Mouse (Mus musculus) liver (tissue): ENCODE measurements around the gene Ralgapa2.

Experiments used
- DNase-seq: peaks from one replicate; pipeline ENCODE4 v3.0.0-alpha.2; 2020; ENCODE audit warnings: mixed read lengths

Ralgapa2 gene

DNA sequence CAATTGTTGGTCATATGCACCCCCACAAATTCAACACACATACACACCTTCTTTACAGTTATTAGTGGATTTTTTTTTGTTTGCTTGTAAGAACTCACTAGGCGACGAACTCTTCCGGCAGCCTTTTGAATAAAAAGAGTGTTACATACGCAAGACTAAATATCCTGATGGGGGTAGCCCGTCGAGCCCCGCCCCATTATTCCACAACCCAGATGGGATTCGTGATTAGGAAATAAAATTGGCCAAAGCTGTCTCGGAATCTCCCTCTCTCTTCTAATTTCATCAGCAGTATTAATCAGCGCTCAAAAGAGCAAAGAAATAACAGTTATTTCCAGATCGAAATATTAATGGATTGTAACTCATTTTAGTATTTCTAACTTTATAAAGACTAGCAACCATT lies 292.4 kb downstream of the Ralgapa2 start:
- no peak for DNase-seq

- no peak for DNase-seq
Measured at GRCm38 (mm10) chr2:146218881-146219535, 293.1 kb downstream of the Ralgapa2 start.

GRCm38 (mm10) chr2:146218161-146218691 lies 293.9 kb downstream of the Ralgapa2 start:
- no peak for DNase-seq

- DNase-seq: no peak
Measured at GRCm38 (mm10) chr2:146217227-146217980, 294.7 kb downstream of the Ralgapa2 start.

DNA sequence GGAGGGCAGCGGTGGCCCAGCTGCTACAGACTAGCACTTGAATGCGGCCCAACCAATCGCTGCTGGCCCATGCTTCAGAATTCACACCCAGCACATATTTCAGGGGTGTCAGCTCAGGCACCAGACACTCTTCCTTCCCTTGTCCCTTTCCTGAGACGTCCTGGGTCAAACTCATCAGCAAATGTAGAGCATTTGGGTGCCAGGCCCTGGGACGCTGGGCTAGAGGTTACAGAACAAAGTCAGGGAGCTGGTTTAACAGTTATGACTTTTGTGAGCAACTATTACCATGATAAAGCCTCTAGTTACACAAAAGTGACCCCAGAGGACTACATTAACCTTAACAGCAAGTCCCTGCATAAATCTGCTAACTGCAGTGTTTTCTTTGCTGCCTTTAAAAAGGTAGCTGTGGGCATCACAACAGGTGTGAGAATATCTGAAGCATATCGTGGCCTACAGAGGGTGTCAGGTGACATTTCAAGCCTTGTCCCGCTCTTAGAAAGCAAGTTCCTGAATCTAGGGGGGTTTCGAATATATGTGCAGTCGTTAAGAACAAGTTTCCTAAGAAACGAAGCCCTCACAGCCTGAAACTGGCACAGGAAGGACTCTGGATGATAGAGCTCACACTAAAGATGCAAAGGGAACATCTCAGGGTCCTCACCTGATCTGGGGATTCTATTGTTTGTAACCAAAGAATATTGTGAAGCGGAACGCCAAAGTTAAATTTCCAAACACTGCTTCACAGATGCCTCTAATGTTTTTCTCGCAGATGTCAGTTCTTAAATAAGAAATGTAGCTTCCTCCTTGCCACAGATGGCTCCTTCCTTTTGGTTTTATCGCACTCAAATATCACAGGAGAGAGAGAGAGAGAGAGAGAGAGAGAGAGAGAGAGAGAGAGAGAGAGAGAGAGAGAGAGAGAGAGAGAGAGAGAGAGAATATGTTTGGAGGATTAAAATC lies 295.8 kb downstream of the Ralgapa2 start:
- DNase-seq: no peak

- no peak for DNase-seq
Measured at GRCm38 (mm10) chr2:146214715-146215114, 297.4 kb downstream of the Ralgapa2 start.

DNA sequence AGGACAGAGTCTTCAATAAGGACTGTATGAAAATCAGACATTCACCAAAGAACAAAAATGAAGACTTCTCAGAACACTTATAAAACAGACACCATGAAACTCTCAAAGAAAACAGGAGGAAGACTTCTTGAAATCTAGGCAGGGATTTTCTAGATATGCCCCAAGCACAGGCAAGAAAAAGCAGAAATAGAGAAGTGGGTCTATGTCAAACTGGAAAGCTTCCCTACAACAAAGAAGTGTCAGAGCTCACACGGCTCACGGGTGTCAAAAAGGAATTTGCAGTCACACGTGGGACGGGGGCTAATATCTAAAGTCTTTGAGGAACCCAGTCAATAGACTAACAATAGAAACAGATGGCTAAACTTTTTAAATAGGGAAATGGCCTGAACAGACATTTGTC lies 301.2 kb downstream of the Ralgapa2 start:
- no peak for DNase-seq

- DNase-seq: no peak
Measured at GRCm38 (mm10) chr2:146197947-146198346, 314.2 kb downstream of the Ralgapa2 start.

DNA sequence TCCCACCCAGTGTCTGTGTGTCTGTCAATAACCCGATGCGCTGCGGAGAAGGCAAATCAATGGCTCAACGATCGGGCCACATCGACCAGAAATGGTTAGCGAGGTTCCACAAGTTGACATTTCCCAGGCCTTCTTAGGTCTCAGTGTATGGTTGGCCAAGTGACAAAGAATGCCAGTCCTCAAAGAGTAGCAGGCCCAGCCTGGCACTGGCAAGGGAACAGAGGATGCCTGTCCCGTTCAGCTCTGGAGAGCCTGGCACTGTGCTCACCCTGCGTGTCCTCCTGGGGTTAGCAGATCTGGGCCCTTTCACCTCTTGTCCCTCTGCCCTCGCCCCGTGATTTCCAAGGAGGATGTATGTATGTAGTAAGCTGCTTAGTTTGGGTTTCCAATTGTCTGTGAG lies 316.0 kb downstream of the Ralgapa2 start:
- DNase-seq: no peak
